Mouse (Mus musculus) kidney, adult 2 months (tissue): ENCODE data around the gene Ago1. TPM values are rescaled to one million over a fixed set of nuclear protein-coding genes. Genes with fewer than 3 reads are reported as not detected.
A peak's percentile ranks its signal among the peaks of the same experiment; 100 is the strongest.

Experiments
- DNase-seq: peaks from one replicate; pipeline ENCODE4 v3.0.0; 2021
- H3K27ac ChIP-seq: fragments of 200-500 bp; 2 replicates; pipeline ENCODE4 v1.5.1; 2012; ENCODE audit warnings: low read depth, low read length, control low read depth, inconsistent platforms; ENCODE audit not compliant: insufficient read depth
- H3K27me3 ChIP-seq: fragments of 200-500 bp; replicated peaks from 2 replicates; pipeline ENCODE4 v1.6.1; 2012; ENCODE audit warnings: mild to moderate bottlenecking, moderate library complexity, low read length, inconsistent platforms; ENCODE audit not compliant: control insufficient read depth, insufficient read depth
- H3K36me3 ChIP-seq: fragments of 200-500 bp; 2 replicates; pipeline ENCODE4 v1.6.1; 2012; ENCODE audit warnings: mild to moderate bottlenecking, moderate library complexity, low read length, inconsistent platforms; ENCODE audit not compliant: control insufficient read depth, insufficient read depth
- H3K4me1 ChIP-seq: fragments of 200-500 bp; 2 replicates; pipeline ENCODE4 v1.6.1; 2011; ENCODE audit warnings: low read length; ENCODE audit not compliant: control insufficient read depth, insufficient read depth
- H3K4me3 ChIP-seq: fragments of 200-500 bp; 2 replicates; pipeline ENCODE4 v1.5.1; 2011; ENCODE audit warnings: mild to moderate bottlenecking, low read depth, low read length, control low read depth; ENCODE audit not compliant: insufficient read depth
- CTCF ChIP-seq: fragments of 200-500 bp; conservative IDR thresholded peaks from 2 replicates; pipeline ENCODE4 v1.5.1; 2011; ENCODE audit warnings: low read depth, mild to moderate bottlenecking, control low read depth, low read length, moderate library complexity, mixed read lengths; ENCODE audit not compliant: insufficient read depth, insufficient read length
- POLR2A ChIP-seq: fragments of 200-500 bp; IDR thresholded peaks from one replicate; pipeline ENCODE4 v1.6.1; 2011; ENCODE audit warnings: low read depth, low read length, control low read depth
- WGBS: fragments of 180-500 bp; shearing (Covaris S2); methylation state at CpG from one replicate; pipeline ENCODE4 v1.1.7; 2018; 5-methylcytosine and 5-hydroxymethylcytosine counted together
- polyA plus RNA-seq: library from polyadenylated mRNA; depleted of rRNA; stranded (reverse); fragments of >200 nt; gene quantifications from 2 replicates; pipeline ENCODE4 v1.2.3, GENCODE M21; 2012

Gene Ago1
- polyA plus RNA-seq, 1 experiment = 21.4 TPM

DNA sequence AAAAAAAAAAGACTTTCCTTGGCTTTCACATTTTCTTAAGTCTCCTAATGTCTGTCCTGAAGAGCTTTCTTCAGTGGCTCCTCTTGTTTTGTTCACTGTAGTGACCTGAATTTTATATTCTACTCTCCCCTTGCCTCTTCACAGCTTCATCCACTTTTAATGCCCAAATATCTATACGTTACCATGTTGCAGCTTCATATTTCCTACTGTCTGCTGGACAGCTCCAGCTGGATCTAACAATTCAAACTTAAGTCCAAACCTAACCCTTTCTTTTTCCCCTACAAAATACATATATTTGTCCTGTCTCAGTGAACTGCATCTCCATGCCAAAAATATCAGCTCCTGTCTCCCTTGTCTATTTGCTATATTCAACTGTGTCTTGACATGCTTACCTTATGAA is 951 bp upstream of the Ago1 start:
- WGBS = 71% methylated on average over 1 of the region's 1 CpGs
- no peak for DNase-seq
- Histone ChIP-seq H3K36me3 (no peaks in the 10 kb centered on the region), H3K4me1 (no peaks in the 10 kb centered on the region), H3K27ac (no peak overlapping the region), H3K4me3 (no peak overlapping the region), H3K27me3 (no peaks in the 10 kb centered on the region)
- no peak for TF ChIP-seq CTCF

DNA sequence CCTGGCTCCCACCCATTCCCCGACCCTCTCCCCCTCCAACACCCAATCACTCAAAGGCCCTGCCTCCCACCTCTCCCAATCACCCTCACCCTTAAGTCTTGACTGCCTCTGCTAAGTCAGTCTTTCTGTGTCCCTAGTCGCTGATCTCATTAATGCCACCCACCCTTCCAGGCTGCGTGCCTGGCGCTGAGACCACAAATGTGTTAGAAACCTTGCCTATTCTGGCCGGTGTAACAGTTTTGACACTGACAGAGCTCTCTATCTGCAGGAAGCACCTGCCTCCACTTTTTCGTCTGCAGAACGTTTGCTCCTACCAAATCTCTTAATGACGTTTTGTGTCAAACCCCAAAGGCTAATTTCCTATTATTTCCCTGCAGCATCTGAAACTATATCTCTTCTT is 542 bp upstream of the Ago1 start:
- Histone ChIP-seq H3K27ac (no peak overlapping the region), H3K27me3 (no peaks in the 10 kb centered on the region), H3K36me3 (no peaks in the 10 kb centered on the region), H3K4me1 (no peaks in the 10 kb centered on the region), H3K4me3 (peak overlapping the region; percentile 45)
- no peak for TF ChIP-seq CTCF
- no peak for TF ChIP-seq POLR2A
- DNase-seq = no peak
- 8% methylated on average over 8 of the region's 8 CpGs for WGBS

DNA sequence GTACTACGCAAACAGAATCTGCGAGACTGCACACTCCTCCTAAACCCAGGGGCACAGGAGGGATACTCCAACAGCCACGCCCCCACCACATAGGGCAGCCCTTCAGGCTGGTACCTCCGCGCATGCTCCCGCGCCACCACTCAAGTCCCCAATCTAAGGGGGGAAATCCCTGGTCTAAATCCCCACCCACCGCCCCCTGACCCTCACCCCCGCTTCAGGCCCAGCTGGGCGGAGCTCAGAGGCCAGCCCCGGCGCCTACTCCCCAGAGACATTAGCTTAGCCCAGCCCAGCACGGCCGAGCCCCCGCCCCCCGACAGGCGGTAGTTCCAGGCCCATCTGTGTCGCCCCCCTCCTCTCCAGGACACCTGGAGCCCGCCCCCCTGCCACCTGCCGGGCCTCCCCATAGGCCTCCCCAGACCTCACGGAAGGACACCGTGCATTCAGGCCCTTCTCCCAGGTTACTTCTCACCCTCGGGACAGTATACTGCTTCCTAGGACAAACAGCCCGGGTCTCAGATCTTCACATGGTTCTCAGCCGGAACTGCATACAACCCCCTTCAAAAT is 580 bp downstream of the Ago1 start:
- 3% methylated on average over 24 of the region's 25 CpGs for WGBS
- Histone ChIP-seq H3K36me3 (no peaks in the 10 kb centered on the region), H3K27me3 (no peaks in the 10 kb centered on the region), H3K27ac (peak overlapping the region; percentile 52; the same call in 1 of the 2 replicates), H3K4me3 (peak overlapping the region; percentile 96), H3K4me1 (no peaks in the 10 kb centered on the region)
- TF ChIP-seq CTCF = no peak
- TF ChIP-seq POLR2A = no peak
- peak; percentile 68 for DNase-seq

DNA sequence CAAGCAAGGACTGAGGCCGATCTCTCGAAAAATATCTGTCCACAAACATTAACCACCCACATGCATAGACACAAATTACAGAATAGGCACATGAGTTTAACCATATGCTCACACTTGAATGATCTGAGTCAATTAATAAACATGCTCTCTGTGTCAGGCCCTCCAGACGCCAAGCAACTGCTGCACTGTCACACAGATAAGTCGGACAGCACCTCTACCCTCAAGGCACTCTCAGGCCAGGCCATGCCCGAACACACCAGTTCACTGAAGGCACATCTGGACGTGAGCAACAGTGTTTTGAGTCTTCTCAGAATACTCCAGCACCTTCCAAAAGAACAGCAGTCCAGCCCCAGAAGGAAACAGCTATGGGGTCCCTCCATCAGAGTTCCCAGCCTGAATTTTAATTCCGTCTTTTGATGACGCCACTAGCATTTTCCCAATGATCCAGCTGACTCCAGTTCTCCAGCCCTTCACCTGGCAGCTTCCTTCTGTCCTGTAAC is 2.1 kb downstream of the Ago1 start:
- Histone ChIP-seq H3K27me3 (no peaks in the 10 kb centered on the region), H3K4me3 (no peak overlapping the region), H3K4me1 (no peaks in the 10 kb centered on the region), H3K27ac (no peak overlapping the region), H3K36me3 (no peaks in the 10 kb centered on the region)
- TF ChIP-seq CTCF = no peak
- no peak for TF ChIP-seq POLR2A
- no peak for DNase-seq
- WGBS = 51% methylated on average over 8 of the region's 8 CpGs

DNA sequence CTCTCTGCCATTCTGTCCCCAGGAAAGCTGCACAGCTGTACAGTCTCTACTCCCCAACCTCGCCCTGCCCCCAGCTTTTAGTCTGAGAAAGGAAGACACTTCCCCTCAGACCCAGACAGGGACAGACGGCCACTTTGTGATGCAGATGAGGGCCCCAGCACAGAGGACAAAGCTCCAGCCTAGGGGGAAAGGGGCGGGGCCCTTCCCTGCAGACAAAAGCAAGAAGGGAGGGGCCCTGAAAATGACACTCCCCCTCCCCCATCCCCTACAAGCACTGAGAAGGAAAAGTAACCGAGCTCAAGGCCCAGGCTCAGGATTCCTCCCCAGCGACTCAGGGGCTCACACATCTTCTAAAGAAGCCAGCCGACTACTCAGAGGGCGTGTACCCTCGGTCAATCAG is 2.5 kb downstream of the Ago1 start:
- no peak for DNase-seq
- WGBS = 43% methylated on average over 8 of the region's 8 CpGs
- H3K4me3 ChIP-seq = no peak overlapping the region
- H3K4me1 ChIP-seq = no peaks in the 10 kb centered on the region
- H3K36me3 ChIP-seq = no peaks in the 10 kb centered on the region
- no peaks in the 10 kb centered on the region for H3K27me3 ChIP-seq
- no peak overlapping the region for H3K27ac ChIP-seq
- no peak for TF ChIP-seq POLR2A
- no peak for TF ChIP-seq CTCF

DNA sequence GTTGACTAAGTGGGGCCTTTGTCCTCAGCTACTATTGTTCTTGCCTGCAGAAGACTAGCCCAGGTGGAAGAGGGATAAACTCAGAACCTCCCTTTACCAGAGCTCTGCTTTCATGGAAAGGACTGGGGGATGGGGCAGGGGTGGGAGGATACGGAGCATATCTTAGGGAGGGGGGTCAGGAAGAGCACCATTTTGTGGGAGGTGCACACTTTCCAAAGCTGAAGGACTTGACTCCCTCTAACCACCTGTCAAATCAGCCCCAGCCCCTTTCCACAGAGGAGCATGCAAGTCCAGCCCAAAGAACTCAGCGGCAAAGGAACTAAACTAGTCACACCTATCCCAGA is 3.5 kb downstream of the Ago1 start:
- no peaks in the 10 kb centered on the region for H3K27me3 ChIP-seq
- 67% methylated on average over 2 of the region's 2 CpGs for WGBS
- TF ChIP-seq CTCF = no peak
- no peak for TF ChIP-seq POLR2A
- H3K4me3 ChIP-seq = no peak overlapping the region
- no peaks in the 10 kb centered on the region for H3K36me3 ChIP-seq
- H3K27ac ChIP-seq = no peak overlapping the region
- no peaks in the 10 kb centered on the region for H3K4me1 ChIP-seq
- DNase-seq = no peak

DNA sequence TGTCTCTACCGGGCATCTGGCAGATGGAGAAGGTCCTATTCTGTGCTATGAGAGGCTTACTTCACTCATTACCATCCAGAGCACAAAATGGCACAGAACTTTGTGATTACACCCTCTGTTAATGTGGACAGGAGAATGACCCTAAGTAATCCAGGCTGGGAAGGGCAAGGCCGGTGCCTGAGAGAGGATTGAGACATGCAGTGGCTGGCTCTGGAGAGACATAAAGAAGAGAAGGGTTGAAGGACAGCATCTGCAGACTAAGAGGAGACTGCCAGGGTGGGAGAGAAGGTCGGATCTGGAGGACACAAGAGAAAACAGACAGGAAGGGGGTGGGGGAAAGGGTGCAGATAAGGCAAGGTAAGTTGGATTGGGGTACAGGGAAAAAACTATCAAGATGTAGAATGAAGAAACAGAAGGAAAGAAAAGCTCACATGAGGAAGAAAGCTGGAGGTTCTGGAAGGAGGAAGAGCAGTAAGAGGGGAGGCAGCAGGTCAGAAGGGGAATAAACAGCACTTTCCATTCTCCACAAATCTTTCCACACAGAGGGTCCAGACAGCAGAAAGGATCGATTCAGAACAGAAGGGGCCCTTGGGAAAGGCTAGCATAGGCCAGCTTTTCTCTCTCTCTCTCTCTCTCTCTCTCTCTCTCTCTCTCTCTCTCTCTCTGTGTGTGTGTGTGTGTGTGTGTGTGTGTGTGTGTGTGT is 4.0 kb downstream of the Ago1 start:
- DNase-seq = no peak
- WGBS = 36% methylated on average over 4 of the region's 4 CpGs
- H3K4me3 ChIP-seq = no peak overlapping the region
- no peak overlapping the region for H3K27ac ChIP-seq
- H3K4me1 ChIP-seq = no peaks in the 10 kb centered on the region
- TF ChIP-seq CTCF (no peak), POLR2A (no peak)
- H3K27me3 ChIP-seq = no peaks in the 10 kb centered on the region
- H3K36me3 ChIP-seq = no peaks in the 10 kb centered on the region
